Mouse (Mus musculus): ENCODE results near the gene Mpi.

Mpi gene

DNA sequence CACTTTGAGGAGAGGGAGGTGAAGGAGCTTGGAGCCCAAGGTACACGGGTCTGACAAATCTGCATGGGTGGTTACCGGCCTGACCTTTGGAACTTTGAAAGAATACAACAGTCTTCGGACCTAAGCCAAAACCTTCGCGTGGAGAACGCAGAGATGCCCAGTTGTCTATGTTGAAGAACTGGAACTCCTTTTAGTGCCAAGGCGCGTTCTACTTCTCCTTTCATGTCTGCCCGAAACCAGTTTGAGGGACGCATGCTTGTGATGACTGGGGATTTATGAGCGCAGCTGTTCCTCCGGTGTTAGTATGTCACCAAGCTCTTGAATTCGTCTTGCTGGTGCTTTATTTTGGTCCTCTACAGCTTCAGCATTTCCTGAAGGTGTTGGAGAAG is 9.1 kb upstream of the Mpi start:
- DNase-seq (ENCODE audit: low spot score in 2 of 2): peak in 1 of 2 experiments; percentile 33

DNA sequence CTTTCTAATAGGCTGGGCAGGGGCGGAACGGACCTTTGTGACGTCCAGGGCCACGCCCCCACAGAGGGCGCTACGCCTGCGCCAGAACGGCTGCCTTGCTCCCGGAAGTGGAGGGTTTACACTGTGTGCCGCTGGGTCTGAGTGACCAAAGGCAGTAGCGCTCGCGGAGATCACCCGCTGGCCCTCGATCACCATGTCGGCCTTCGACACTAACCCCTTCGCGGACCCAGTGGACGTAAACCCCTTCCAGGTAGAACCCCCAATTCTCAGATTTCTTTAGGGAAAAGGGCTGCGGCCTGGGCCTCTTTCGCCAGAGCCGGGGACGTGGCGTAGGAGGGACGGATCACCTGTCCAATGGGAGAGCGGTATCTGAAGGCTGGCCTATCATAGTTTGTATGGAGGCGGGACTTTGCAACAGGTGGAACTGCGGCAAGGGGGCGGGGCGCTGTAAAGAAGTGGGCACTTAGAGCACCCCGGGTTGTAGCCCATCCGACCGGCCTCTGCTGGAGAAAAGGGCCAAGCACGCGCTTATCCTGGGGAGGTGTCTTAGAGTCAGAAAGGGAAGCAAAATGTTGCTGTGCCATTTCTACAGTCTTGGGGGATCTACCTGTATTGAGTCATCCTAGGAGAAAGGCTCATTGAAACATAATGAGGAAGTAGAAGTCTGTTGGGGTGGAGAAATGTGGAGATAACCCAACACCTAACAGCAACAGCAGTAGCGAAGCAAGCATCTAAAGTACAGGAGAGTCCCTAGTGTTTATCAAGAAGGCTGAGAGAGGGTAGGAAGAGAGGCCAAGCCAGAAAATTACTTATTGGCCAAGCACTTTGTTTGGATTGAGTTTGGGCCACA is 8.5 kb upstream of the Mpi start, which contains the start of gene Scamp2:
Gene Scamp2, plus strand, starts transcription at position 83 of the 850 bp plus-strand sequence.
- DNase-seq (ENCODE audit: low spot score in 2 of 2): peak; percentile 90 to 95

DNA sequence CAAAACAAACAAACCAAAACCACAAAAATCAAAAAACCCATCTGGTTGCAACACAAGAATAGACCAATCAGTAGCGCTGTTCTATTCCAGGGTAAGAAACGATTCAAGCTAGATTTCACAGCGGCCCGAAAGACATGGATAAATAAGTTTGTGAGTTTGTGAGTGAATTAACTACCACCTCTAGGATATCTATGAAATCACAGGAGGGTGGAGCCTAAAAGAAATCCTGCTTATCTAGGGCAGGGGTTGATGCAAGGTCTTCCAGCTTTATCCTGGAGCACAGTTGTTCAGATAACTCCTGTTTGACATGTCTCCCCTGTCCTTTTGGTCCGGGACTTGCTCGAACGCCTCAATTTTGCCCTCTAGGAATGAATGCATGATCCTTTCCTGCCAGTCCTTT is 7.7 kb upstream of the Mpi start:
- DNase-seq (ENCODE audit: low spot score in 2 of 2): no peak

DNA sequence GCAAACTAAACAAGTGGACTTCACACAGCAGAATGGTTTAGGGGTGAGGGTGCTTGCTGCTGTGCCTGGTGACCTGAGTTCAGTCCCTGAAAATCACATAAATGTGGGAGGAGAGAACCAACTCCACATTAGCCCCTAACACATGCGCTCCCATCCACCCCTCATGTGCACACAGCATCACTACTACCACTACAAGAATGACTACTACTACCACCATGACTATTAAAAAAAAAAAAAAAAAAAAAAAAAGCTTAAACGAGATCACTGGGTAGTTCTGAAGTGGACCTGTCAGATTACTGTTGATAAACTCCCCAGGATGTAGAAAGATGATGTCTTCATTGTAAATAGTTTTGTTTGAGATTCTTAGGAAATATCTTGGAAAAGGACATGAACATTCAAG is 7.0 kb upstream of the Mpi start:
- no peak for DNase-seq (ENCODE audit: low spot score in 2 of 2)

DNA sequence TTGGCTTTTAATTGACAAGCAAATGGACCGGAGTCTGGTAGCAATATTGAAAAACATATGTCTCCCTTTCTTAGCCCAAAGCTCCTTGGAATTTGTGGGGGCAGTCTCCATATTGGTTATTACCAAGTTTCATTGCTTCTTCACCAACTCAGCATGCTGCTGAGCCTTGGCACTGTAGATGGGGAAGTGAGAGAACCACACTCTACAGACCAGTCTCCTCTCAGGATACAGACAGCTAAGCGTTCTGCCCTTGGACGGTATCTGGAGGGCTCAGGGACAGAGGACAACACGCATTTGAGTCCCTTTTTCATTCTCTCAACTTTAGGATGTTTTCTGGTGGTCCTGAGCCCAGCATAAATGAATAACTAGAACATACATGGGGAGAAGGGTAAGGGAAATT is 6.1 kb upstream of the Mpi start:
- DNase-seq (ENCODE audit: low spot score in 2 of 2): no peak

DNA sequence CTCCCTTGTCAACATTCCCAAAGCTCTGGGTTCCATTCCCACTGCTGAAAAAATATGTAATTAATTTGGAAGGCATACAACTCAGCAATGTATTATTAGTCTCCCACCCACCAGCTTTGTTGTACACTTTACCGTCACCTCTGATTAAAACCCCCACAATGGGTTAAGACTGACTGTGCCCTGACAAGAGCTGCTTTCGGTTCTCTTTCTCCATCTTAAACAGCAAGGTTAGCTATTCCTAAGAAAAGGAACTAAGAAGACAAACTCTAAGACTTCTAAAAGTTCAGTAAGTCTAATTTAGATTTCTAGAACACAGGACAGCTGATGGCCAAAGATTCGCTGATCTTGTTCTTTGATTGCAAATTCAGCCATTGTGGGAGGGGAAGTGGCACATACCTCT is 4.7 kb upstream of the Mpi start:
- DNase-seq (ENCODE audit: low spot score in 2 of 2): no peak

DNA sequence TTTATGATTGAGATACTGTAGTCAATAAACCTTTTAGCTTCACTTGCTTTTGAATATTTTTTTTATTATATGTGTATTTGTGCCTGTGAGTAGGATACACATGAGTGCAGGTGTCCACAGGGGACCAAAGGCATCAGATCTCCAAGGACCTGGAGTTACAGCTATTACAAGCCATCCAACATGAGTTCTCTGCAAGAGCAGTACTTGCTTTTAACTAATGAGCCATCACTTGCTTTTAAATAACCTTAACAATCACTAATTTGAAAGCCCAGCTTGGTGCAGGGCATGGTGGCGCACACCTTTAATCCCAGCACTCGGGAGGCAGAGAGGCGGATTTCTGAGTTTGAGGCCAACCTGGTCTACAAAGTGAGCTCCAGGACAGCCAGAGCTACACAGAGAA is 2.2 kb upstream of the Mpi start:
- DNase-seq (ENCODE audit: low spot score in 2 of 2): no peak

DNA sequence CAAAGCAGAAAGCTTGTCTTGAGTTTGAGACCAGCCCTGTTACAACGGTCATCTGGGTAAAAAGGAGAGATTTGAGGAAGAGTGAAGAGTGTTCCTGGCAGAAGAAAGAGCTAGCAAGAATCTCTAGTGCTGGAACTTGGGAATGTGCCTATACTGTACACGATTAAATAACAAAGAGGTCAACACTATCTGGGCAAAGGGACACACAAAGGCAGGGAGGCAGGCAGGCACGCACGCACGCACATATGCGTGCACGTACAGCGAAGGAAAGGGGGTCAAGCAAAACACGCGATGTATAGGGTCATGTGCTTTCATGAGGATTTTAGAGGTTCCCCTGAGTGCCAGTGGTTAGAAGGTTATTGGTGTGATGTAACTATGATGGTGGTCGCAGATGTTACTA is 556 bp upstream of the Mpi start:
- DNase-seq (ENCODE audit: low spot score in 2 of 2): no peak

DNA sequence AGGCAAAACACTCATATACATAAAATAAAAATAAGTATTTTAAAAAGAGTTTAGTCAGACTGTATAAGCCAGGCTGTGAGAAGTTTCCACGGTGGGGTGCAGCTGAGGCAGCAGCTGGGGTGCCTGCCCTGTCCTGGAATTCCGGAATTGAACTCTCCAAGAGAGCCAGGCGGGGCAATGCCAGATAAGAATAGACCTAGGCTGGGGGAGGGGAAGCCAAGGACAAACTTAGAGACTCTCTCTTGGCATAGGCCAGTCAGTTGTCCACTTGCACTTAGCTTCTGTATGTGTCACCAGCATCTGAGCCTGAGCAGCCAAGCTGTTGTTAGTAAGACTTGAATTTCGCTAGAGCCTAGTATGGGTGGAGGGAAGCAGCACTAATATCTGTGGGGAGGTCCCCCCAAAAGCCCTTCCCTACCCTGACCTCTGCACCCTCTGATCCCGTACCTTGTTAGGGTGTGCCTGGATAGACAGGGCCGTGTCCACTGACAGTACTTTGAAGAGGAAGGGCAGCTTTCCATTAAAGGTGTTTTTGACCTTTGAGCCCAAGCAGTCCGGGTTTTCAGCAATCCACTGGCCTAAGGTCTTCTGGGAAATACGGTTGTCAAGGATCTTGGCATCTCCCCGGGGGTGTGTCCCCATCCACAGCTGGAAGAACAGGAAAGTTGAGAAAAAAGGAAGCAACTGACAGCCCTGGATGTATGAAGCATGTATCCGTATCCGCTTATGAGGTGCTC is 2.3 kb downstream of the Mpi start:
- DNase-seq (ENCODE audit: low spot score in 2 of 2): no peak

DNA sequence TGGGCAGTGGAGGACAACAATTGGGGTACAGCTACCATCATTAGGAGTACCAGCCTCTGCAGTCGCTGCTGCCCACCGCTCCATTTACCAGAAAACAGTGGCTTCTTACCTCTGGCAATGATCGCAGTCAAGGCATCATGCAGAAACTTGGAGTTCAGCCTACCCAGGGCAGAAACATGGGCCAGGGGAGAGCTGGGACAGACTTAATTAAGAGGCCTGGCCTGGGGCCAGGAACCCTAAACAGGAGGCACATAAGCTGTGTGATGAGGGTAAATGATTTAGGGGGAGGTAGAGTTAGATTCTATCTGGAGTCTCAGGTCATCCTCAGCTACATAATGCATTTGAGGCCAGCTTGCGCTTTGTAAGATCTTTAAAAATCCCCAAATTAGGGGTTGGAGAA is 3.4 kb downstream of the Mpi start:
- no peak for DNase-seq (ENCODE audit: low spot score in 2 of 2)

DNA sequence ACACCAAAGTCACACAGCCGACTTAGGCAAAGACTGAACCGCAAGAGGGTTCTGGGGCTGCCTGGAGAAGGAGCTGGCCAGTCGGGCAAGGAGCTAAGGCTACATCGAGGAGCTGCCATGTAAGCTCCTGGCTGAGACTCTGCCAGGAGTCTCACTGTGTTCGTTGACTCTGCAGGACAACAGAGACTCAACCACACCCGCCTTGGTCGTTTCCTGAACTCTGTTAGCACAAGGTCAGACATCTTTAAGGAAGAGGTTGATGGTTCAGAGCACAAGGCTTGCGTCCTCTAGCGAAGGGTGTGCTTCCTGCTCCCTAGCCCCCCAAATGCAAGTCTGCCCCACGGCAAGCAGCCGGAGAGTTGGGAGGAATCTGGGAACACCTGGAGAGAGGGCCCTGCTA is 4.7 kb downstream of the Mpi start:
- no peak for DNase-seq (ENCODE audit: low spot score in 2 of 2)

DNA sequence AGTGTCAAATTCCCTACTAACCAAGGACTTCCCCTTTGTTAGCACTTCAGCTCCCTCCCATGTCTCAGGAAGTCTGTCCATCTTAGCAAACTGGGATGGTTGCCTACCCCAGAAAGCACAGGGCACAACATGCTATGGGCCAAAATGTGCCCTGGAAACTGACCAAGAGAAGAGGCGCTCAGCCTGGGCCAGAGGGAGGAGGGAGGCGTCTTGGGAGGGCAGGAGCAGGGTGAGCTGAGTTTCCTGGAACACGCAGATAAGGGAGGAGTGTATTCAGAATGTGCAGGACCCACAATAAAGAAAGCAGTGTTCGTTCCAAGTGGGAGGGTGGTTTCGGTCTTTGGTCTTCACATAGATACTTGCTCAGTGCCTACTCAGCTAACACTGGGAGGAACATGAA is 5.3 kb downstream of the Mpi start:
- no peak for DNase-seq (ENCODE audit: low spot score in 2 of 2)

DNA sequence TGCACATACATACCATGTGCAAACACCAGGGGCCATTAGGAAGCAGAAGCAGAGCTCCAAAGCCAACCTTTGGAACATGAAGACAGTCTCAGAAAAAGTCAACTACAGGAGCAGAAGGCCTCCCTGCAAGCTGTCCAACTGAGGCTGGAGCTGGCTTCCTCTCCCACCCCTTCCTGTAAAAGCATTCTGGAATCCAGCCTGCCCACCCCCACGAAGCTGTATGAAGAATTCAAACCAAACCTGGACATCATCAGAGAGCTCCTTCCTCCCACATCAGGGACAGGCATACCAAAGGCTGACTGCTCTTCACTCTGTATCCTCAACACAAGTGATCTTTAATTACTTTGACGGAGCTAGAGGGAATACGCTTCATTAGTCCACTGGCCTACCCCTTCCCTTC is 8.6 kb downstream of the Mpi start:
- DNase-seq (ENCODE audit: low spot score in 2 of 2): no peak

DNA sequence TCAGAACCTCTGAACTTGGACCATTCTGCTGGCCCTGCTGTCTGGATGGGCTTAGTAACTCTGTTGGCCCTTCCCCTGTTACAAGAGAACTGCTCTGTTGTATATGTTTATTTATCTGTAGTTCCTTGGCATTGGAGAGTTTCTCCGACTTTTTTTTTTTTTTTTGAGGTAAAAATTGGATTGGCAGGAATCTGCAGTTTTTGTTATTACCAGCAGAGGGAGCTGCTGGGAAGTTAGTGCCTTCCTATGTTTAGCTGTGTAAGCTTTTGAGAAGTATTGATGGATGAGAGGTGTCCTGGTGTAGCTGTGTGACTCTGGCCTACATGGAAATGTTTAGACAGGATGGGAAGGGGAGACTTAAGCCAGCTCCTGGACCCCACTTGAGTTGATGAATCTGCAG is 11.3 kb downstream of the Mpi start:
- DNase-seq (ENCODE audit: low spot score in 2 of 2): peak in 1 of 2 experiments; percentile 66

DNA sequence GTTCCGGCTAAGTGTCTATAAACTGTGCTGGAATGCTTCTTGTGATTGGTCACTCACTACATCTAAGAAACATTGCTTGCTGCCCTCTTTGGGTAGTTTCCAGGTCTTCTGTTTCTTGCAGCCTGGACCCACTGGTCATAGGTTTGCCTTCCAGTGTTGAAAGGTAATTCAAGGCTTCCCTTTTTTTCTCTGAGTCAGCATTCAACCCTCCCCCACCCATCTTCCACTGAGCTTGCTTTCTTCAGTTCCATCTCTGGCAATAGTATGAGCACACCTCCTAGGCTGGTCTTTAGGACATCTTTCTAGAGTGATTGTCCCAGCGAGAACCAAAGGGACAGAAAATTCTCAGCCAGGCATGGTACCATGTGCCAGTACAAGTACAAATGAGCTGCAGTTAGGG is 13.0 kb downstream of the Mpi start:
- no peak for DNase-seq (ENCODE audit: low spot score in 2 of 2)

DNA sequence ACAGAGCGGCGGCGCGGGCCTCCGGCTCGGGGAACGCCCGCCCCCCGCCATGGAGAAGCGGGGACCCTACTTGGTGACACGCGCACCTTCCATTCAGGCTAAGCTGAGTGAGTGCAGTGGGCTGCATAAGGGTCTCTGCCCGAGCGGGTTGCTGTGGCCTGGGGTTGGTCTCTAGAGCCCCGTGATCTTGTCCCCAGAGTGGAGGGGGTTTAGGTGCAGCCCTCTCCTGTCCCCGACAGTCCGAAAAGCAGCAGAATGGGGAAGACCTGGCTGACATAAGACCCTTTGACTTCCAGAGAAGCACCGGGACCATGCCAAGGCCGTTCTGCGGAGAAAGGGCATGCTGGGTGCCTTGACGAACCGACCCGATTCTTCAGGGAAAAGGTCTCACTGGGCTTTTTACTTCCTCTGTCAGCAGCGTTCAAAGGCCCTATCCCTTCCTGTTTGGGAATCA is 14.8 kb downstream of the Mpi start:
- DNase-seq (ENCODE audit: low spot score in 2 of 2): no peak

DNA sequence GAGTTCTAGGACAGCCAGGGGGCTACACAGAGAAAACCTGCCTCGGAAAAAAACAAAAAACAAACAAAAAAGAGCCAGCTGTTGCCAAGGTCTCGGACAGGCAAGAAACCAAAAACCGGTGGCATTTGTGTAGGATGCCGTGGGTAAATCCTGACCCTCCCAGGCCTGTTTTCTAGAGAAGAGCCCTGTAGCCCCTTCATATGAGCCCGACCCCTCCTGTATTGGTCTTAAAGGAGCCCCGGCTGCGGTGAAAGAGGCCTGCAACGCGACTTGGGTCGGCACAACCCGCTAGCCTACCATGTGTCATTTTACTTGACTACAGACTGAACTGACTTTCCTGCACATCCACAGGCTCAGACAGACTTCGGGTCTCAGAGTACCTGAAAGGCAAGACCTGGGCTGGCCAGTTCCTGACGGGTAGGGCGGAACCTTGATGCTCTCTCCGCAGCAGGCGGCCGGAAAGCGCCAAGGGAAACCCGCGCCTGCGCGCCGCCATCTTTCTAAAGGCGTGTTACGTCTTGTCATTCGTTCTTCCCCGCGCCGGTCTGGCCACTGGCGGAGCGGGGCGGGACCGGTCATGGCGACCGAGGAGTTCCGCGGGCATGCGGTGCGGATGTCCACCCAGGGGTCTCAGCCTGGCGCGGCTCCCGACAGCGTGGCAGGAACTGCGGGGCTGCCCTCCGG is 15.4 kb downstream of the Mpi start, which contains the start of gene Fam219b:
Gene Fam219b, plus strand, starts transcription at position 485 of the 684 bp plus-strand sequence.
- DNase-seq (ENCODE audit: low spot score in 2 of 2): peak; percentile 91 to 95

DNA sequence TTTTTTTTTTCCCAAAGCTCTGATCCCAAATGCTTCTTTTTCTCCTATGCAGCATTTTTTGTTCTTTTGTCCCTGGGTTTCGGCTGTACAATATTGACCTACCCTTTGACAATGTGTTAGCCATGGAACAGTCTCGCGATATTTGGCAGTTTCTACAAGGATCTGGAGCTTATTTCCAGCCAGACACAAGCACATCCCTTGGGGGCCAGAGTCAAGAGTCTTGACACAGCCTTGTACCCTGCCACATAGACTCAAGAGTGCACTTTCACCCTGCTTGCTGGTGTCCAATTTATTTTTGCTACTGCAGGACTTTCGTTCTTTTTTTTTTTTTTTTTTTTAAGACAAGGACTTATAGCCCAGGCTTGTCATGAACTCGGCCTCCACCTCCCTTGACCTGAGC is 16.2 kb downstream of the Mpi start:
- DNase-seq (ENCODE audit: low spot score in 2 of 2): no peak

DNA sequence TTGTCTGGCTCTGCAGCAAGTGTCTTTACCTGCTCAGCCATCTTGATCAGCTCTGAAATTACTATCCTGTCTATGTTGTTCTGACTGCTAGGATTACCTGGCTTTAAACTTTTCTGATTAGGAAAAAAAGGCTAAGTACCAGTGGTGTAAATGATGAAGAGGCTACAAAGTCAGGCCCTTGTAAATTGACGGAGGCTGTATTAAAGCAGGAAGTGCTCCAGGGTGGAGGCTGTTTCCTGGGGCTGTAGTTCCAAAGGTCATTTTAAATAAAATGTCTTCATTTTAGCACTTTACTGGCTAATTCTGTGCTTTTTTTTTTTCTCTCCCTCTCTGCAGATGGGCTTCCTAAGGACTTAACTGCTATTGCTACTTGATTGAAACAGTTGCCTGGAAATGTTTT is 20.6 kb downstream of the Mpi start:
- no peak for DNase-seq (ENCODE audit: low spot score in 2 of 2)

DNA sequence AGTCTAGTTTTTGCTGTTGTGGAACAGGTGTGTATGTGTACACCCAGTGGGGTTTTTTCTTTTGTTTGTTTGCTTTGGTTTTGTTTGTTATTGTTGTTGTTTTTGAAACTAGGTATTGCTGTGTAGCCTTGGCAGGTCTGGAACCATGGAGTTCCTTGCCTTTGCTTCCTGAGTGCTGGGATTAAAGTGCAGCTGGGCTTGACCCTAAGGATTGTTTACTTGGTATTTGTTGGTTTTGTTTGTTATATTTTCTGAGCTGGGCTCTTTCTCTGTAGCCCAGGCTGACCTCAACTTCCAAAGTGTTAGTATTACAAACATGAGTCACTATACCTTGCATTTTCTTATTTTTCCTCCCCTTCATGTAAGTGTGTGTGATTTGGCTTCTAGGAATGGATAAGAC is 26.1 kb downstream of the Mpi start:
- no peak for DNase-seq (ENCODE audit: low spot score in 2 of 2)

DNA sequence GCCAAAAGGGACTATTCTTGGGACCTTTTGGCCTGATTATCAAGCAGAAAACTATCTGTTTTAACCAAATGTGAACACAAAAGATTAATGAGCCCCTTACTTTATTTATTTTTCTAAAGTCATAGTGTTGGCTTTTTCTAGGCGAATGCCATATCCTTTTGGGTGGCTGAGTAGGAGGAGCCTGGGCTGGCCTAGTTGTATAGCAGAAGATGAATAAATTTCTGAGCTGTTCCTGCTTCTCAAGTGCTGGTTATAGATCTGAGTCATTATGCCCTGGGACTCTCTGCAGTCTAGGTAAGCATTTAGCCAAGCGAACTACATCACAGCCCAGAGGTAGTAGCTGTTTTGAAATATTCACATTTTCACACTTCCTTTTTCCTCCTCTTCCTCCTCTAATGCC is 27.0 kb downstream of the Mpi start:
- no peak for DNase-seq (ENCODE audit: low spot score in 2 of 2)

DNA sequence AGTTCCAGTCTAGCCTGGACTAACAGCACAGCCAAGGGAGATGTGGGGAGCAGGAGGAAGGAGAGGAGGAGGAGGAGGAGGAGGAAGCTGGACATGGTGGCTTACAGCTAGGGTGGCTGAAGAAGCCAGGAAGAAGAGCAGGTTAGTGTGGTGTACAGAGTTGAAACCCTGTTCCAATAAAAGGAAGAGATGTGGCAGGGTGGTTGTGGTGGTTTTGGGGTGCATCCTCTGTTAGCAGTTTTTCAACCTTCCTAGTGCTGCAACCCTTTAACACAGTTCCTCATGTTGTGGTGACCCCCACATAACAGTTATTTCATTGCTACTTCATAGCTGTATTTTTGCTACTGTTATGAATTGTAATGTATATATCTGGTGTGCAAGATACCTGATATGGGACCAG is 28.1 kb downstream of the Mpi start:
- DNase-seq (ENCODE audit: low spot score in 2 of 2): no peak

DNA sequence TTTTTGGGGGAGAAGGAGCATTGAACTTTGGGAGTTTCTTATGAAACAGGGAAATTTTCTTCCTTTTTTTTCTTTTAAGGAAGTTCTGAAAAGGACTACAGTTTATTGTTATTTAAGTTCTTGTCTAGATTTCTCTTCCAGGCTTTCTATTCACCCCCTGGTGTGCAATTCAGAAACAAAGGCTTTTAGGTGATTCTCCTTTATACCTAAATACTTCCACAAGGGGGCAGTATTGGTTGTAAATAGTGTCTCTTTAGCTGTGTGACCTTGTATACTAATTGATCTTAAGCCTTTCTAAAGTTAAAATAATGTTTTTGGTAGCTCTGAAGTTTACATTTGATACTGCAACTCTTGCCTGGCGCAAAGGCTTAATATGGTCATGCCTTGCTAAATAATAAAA is 28.8 kb downstream of the Mpi start:
- no peak for DNase-seq (ENCODE audit: low spot score in 2 of 2)

Measured in spleen, postnatal 4 days (tissue).